ENCODE assay signal across 8 mouse cellular contexts in genomic region chr17:28232475-28233060, GRCm38 (mm10). TPM values are rescaled to one million over a fixed set of nuclear protein-coding genes. Genes with fewer than 3 reads are reported as not detected.
A peak's percentile ranks its signal among the peaks of the same experiment; 100 is the strongest.
DNase-seq lines count a peak whose midpoint lies in the region; ATAC-seq and TF ChIP-seq lines count a peak whose summit lies in the region.

Ppard (plus strand) TSS chr17:28232700.

- peak within 1 kb of the TSS; percentile 88 for H3K4me3 ChIP-seq in E14TG2a.4 (replicated peaks; ENCODE audit: low read length)
- H3K4me3 ChIP-seq in forebrain, embryonic 13.5 days, result peak within 1 kb of the TSS; percentile 69
- H3K4me3 ChIP-seq in liver, postnatal 0 days (ENCODE audit: low read depth, low read length), result peak within 1 kb of the TSS; percentile 95
- peak within 1 kb of the TSS; percentile 59 for H3K4me3 ChIP-seq in neural tube, embryonic 14.5 days (ENCODE audit: low read depth, low read length)

- H3K9me3 ChIP-seq in E14TG2a.4 (ENCODE audit: low read length), result no peaks in the 10 kb centered on the region
- no peaks in the 10 kb centered on the region for H3K9me3 ChIP-seq in forebrain, embryonic 13.5 days (replicated peaks)
- no peaks in the 10 kb centered on the region for H3K9me3 ChIP-seq in liver, postnatal 0 days (ENCODE audit: low read length)
- no peaks in the 10 kb centered on the region for H3K9me3 ChIP-seq in neural tube, embryonic 14.5 days (ENCODE audit: control insufficient read depth, low read length)

- TF ChIP-seq EP300 in liver, postnatal 0 days (IDR thresholded peaks at IDR 0.05; ENCODE audit: low read depth), result no peak

- H3K4me2 ChIP-seq in forebrain, embryonic 13.5 days, result peak within 1 kb of the TSS; percentile 86
- H3K4me2 ChIP-seq in liver, postnatal 0 days (ENCODE audit: low read depth, low read length), result peak within 1 kb of the TSS; percentile 98
- peak within 1 kb of the TSS; percentile 76 for H3K4me2 ChIP-seq in neural tube, embryonic 14.5 days (ENCODE audit: low read depth, low read length)

- WGBS in forebrain, embryonic 13.5 days, result under 1% methylated on average over 45 of the region's 57 CpGs
- WGBS in large intestine, adult 2 months, result 1% methylated on average over 57 of the region's 57 CpGs
- 1% methylated on average over 40 of the region's 57 CpGs for WGBS in liver, postnatal 0 days (ENCODE audit: insufficient replicate concordance)
- WGBS in neural tube, embryonic 14.5 days, result under 1% methylated on average over 42 of the region's 57 CpGs

- H3K36me3 ChIP-seq in E14TG2a.4 (ENCODE audit: insufficient read depth, low read length), result peaks cover 46% of the 10 kb centered on the region
- no peaks in the 10 kb centered on the region for H3K36me3 ChIP-seq in forebrain, embryonic 13.5 days (ENCODE audit: poor library complexity, severe bottlenecking)
- peaks cover 9% of the 10 kb centered on the region; the same call in 1 of the 2 replicates for H3K36me3 ChIP-seq in liver, postnatal 0 days (replicated peaks; ENCODE audit: insufficient read depth, low read length)
- no peaks in the 10 kb centered on the region for H3K36me3 ChIP-seq in neural tube, embryonic 14.5 days (ENCODE audit: control insufficient read depth, insufficient read depth, low read length)

- ATAC-seq in forebrain, embryonic 13.5 days, result peak; percentile 97
- ATAC-seq in liver, postnatal 0 days, result peak; percentile 98
- ATAC-seq in neural tube, embryonic 14.5 days (ENCODE audit: low read depth), result peak; percentile 89

- intact Hi-C loops in heart, postnatal 10 days (cut with DNase I), result loop anchor here (1.0 kb wide), 1 partner anchor 77 kb away; no protein-coding TSS in a partner anchor

- H3K27me3 ChIP-seq in E14TG2a.4 (ENCODE audit: insufficient read depth, low read length), result no peaks in the 10 kb centered on the region
- no peaks in the 10 kb centered on the region; the same call in 1 of the 2 replicates for H3K27me3 ChIP-seq in forebrain, embryonic 13.5 days
- H3K27me3 ChIP-seq in liver, postnatal 0 days (ENCODE audit: insufficient read depth, low read length), result no peaks in the 10 kb centered on the region
- H3K27me3 ChIP-seq in neural tube, embryonic 14.5 days (ENCODE audit: control insufficient read depth, insufficient read depth, low read length), result no peaks in the 10 kb centered on the region

- H3K27ac ChIP-seq in forebrain, embryonic 13.5 days, result no peak within 1 kb of the TSS
- peak within 1 kb of the TSS; percentile 91 for H3K27ac ChIP-seq in liver, postnatal 0 days (ENCODE audit: low read depth)
- H3K27ac ChIP-seq in neural tube, embryonic 14.5 days (ENCODE audit: low read depth, low read length), result peak within 1 kb of the TSS; percentile 52

- peak within 1 kb of the TSS; percentile 82 for H3K9ac ChIP-seq in forebrain, embryonic 13.5 days
- H3K9ac ChIP-seq in liver, postnatal 0 days (replicated peaks), result peak within 1 kb of the TSS; percentile 95
- peak within 1 kb of the TSS; percentile 80 for H3K9ac ChIP-seq in neural tube, embryonic 14.5 days (replicated peaks; ENCODE audit: low read depth, low read length)

- DNase-seq in c-Kit-positive CD71-positive TER-119-positive erythroid progenitor cells, embryonic 14.5 days (ENCODE audit: low spot score), result peak; percentile 97
- peak; percentile 98 to 99 for DNase-seq in heart, postnatal 10 days
- peak; percentile 86 for DNase-seq in large intestine, adult 2 months (ENCODE audit: low read depth, low spot score)
- peak; percentile 99 for DNase-seq in liver, postnatal 0 days
- DNase-seq in testis, postnatal 10 days (ENCODE audit: low spot score), result peak; percentile 100

- TF ChIP-seq CTCF in E14TG2a.4 (conservative IDR thresholded peaks at IDR 0.05; ENCODE audit: low read length), result peak; percentile 87
- peak; percentile 100 for TF ChIP-seq CTCF in liver, postnatal 0 days (IDR thresholded peaks at IDR 0.05; ENCODE audit: low read depth)

- H3K4me1 ChIP-seq in E14TG2a.4 (replicated peaks; ENCODE audit: low read depth, low read length), result peaks cover 89% of the 10 kb centered on the region
- H3K4me1 ChIP-seq in forebrain, embryonic 13.5 days, result peaks cover 7% of the 10 kb centered on the region
- peaks cover 27% of the 10 kb centered on the region for H3K4me1 ChIP-seq in liver, postnatal 0 days (ENCODE audit: insufficient read depth)
- H3K4me1 ChIP-seq in neural tube, embryonic 14.5 days (ENCODE audit: control insufficient read depth, insufficient read depth, low read length), result peaks cover 6% of the 10 kb centered on the region; the same call in 1 of the 2 replicates

RNA-seq across cellular contexts. Expression of gene Ppard, which starts in this region (rescaled TPM):
- 1.4 and 1.8 TPM in 2 replicates for polyA plus RNA-seq in forebrain, embryonic 13.5 days (2015; fragmentation: Nextera tagmentation; extraction: Ambion mirVana)
- total RNA-seq in heart, postnatal 10 days (2021), result 10 to 100 TPM; 28.0 to 28.8 TPM
- 139 and 154 TPM in 2 replicates for polyA plus RNA-seq in large intestine, adult 2 months (2012; rRNA removed)
- 0.66 and 0.73 TPM in 2 replicates for polyA plus RNA-seq in liver, postnatal 0 days (2015; fragmentation: Nextera tagmentation; extraction: Ambion mirVana)
- 1.3 and 2.0 TPM in 2 replicates for polyA plus RNA-seq in neural tube, embryonic 14.5 days (2014; fragmentation: Nextera tagmentation; extraction: Ambion mirVana)

Comparison
In these comparisons a context has a peak if more than half of its experiments do, and no peak if none do; other contexts are left out.
1. RNA of gene Ppard (polyA plus RNA-seq): 139 to 154 TPM in large intestine, adult 2 months; 1.4 to 1.8 TPM in forebrain, embryonic 13.5 days, 1.3 to 2.0 TPM in neural tube, embryonic 14.5 days and 0.66 to 0.73 TPM in liver, postnatal 0 days; every median in the first group is over 10 times any median in the second.
2. Peak in DNase-seq, ATAC-seq, H3K4me3 ChIP-seq, H3K27ac ChIP-seq, H3K9ac ChIP-seq and H3K4me2 ChIP-seq in liver, postnatal 0 days; RNA of the gene not detected or under 1 TPM.
3. Peak in every context shown above with its lines, with median percentiles within 50 percentile points of each other: H3K4me3 ChIP-seq, DNase-seq, ATAC-seq, H3K4me2 ChIP-seq and H3K9ac ChIP-seq.